Mouse (Mus musculus) testis, adult 2 months (tissue): Measurements from ENCODE around the gene Crtc1.

Experiments
- CTCF ChIP-seq: fragments of 200-500 bp; IDR thresholded peaks from 2 replicates; pipeline ENCODE4 v1.5.1; 2012; ENCODE audit warnings: low read depth, mild to moderate bottlenecking, inconsistent platforms, low read length, moderate library complexity; ENCODE audit not compliant: control insufficient read depth, insufficient read depth, insufficient replicate concordance
- POLR2A ChIP-seq: fragments of 200-500 bp; IDR thresholded peaks from 2 replicates; pipeline ENCODE4 v1.6.1; 2012; ENCODE audit warnings: low read depth, mild to moderate bottlenecking, inconsistent platforms, low read length, moderate library complexity; ENCODE audit not compliant: control insufficient read depth

DNA sequence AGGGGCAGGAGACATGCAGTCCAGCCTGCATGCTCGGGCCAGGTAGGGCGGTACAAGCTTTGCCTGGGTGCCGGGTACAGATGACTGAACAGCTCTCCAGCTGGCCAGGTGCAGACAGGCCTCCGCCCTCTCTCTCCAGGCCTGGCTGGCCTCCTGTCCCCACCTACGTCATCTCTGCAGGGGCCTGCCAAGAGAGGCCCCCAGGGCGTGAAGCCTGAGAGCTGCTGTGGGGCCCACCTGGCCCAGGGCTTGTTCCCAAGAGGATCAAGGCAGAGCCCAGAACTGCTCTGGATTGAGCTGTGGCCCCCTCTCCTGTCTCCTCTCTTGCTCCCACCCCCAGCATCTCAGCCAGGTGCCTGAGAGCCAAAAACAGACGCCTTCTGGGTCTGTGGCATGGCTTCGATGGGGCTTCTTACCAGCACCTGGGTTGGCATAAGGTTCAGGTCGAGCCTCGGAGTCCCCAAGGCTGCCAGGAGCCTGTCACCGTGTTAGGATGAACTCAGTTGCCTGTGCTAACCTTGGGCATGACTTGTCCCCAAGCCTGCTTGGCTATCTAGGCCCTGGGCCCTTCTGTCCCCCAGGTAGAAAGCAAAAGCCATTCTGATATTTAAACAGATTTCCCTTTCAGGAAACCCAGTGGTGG, 32.8 kb downstream of the Crtc1 start:
- TF ChIP-seq CTCF (no peak), POLR2A (no peak)
